In the genomic region with DNA sequence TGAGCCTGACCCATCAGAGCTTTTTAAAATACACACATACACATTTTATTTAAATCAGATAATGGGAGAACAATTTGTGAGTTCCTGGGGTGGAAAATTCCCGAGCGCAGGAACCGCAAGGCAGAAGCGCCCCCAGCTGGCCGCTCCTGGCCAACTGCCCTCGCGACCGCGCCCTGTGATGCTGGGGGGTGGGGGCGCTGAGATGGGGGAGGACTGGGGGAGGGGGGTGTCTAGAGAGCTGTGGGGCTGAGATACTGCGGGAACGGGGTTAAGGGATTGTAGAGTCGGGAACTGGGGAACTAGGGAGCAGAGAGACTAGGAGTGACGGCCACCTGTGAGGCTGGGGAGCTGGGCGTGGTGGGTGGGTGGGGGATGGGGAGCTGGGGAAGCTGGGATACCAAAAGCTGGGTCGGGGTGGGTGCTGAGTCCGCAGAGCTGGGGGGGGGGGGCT, we compare ENCODE assay signal across 8 mouse cellular contexts. TPM values are rescaled to one million over a fixed set of nuclear protein-coding genes. Genes with fewer than 3 reads are reported as not detected.
A peak's percentile ranks its signal among the peaks of the same experiment; 100 is the strongest.
DNase-seq lines count a peak whose midpoint lies in the region; ATAC-seq and TF ChIP-seq lines count a peak whose summit lies in the region.

No protein-coding gene starts in this region.

- H3K9ac ChIP-seq in hindbrain, embryonic 15.5 days: 0 out of 2 replicates have a peak overlapping the region, but pooled peaks have one; percentile 0

- H3K4me2 ChIP-seq in hindbrain, embryonic 15.5 days: peak overlapping the region; percentile 68

- 1% methylated on average over 16 of the region's 17 CpGs for WGBS in hindbrain, embryonic 15.5 days
- 4% methylated on average over 17 of the region's 17 CpGs for WGBS in small intestine, adult 2 months

- no peaks in the 10 kb centered on the region for H3K27me3 ChIP-seq in hindbrain, embryonic 15.5 days
- H3K27me3 ChIP-seq in small intestine, adult 2 months (ENCODE audit: control insufficient read depth, insufficient read depth, low read length): no peaks in the 10 kb centered on the region

- no peak for TF ChIP-seq POLR2A in small intestine, adult 2 months (IDR thresholded peaks at IDR 0.05; ENCODE audit: low read depth, low read length)

- H3K4me3 ChIP-seq in hindbrain, embryonic 15.5 days: peak overlapping the region; percentile 39
- peak overlapping the region; percentile 32 for H3K4me3 ChIP-seq in small intestine, adult 2 months (ENCODE audit: low read depth, low read length)

- no peaks in the 10 kb centered on the region for H3K9me3 ChIP-seq in hindbrain, embryonic 15.5 days

- H3K36me3 ChIP-seq in hindbrain, embryonic 15.5 days: no peaks in the 10 kb centered on the region
- no peaks in the 10 kb centered on the region for H3K36me3 ChIP-seq in small intestine, adult 2 months (ENCODE audit: control insufficient read depth, insufficient read depth, low read length)

- ATAC-seq in hindbrain, embryonic 15.5 days (ENCODE audit: low FRiP score, low read depth): peak; percentile 57

- H3K27ac ChIP-seq in hindbrain, embryonic 15.5 days (replicated peaks): 0 out of 2 replicates have a peak overlapping the region, but pooled peaks have one; percentile 21
- peak overlapping the region; percentile 65 for H3K27ac ChIP-seq in small intestine, adult 2 months (ENCODE audit: insufficient read depth, low read depth, low read length)

- peak; percentile 38 for DNase-seq in WW6 (ENCODE audit: low read depth, low spot score)
- DNase-seq in cerebellum, adult 9-11 months: peak; percentile 74
- peak; percentile 73 for DNase-seq in gastrocnemius, adult 18-20 months (ENCODE audit: low spot score)
- peak; percentile 35 to 64 for DNase-seq in left cerebral cortex, adult 8-10 months (ENCODE audit: low spot score in 2 of 2)
- peak; percentile 87 to 88 for DNase-seq in lung, postnatal 4 days
- no peak for DNase-seq in spleen, postnatal 14 days (ENCODE audit: low spot score in 2 of 2)

- peak; percentile 55; the same call in 1 of the 2 replicates for TF ChIP-seq CTCF in small intestine, adult 2 months (IDR thresholded peaks at IDR 0.05; ENCODE audit: extremely low read depth, insufficient read length, insufficient replicate concordance, low read depth, low read length)

- peaks cover 14% of the 10 kb centered on the region for H3K4me1 ChIP-seq in hindbrain, embryonic 15.5 days (replicated peaks)
- peaks cover 6% of the 10 kb centered on the region; the same call in 1 of the 2 replicates for H3K4me1 ChIP-seq in small intestine, adult 2 months (ENCODE audit: control insufficient read depth, insufficient read depth, insufficient read length, low read length)

RNA-seq across cellular contexts. Expression of gene Grap, which starts 33.2 kb away (rescaled TPM):
- total RNA-seq in gastrocnemius, adult 18-20 months (2021): 1 to 10 TPM; 2.0 to 2.7 TPM
- polyA plus RNA-seq in hindbrain, embryonic 15.5 days (2015; fragmentation: Nextera tagmentation; extraction: Ambion mirVana): 10.7 and 11.6 TPM in 2 replicates
- 1 to 10 TPM; 3.3 to 5.2 (median 4.9) TPM for total RNA-seq in left cerebral cortex, adult 8-10 months (2022)
- 3.4 and 7.7 TPM in 2 replicates for polyA plus RNA-seq in small intestine, adult 2 months (2012; rRNA removed)

RNA-seq across cellular contexts. Expression of gene Epn2, which starts 40.3 kb away (rescaled TPM):
- total RNA-seq in gastrocnemius, adult 18-20 months (2021): 10 to 100 TPM; 23.2 to 25.1 TPM
- polyA plus RNA-seq in hindbrain, embryonic 15.5 days (2015; fragmentation: Nextera tagmentation; extraction: Ambion mirVana): 69.9 and 79.6 TPM in 2 replicates
- total RNA-seq in left cerebral cortex, adult 8-10 months (2022): 100 to 1,000 TPM; 101 to 118 (median 107) TPM
- 4.2 and 7.9 TPM in 2 replicates for polyA plus RNA-seq in small intestine, adult 2 months (2012; rRNA removed)

Comparison
In these comparisons a context has a peak if more than half of its experiments do, and no peak if none do; other contexts are left out.
1. DNase-seq: peak in WW6 (single experiment), cerebellum, adult 9-11 months (single experiment), gastrocnemius, adult 18-20 months (single experiment), left cerebral cortex, adult 8-10 months (2 of 2) and lung, postnatal 4 days (2 of 2); none in spleen, postnatal 14 days (0 of 2).